Mouse (Mus musculus) right cerebral cortex, adult 2 months (tissue): ENCODE results near the gene Nanos1.

ENCODE experiments used
- DNase-seq, 2 experiments: peaks; one replicate each; pipeline ENCODE4 v3.0.0; 2021 to 2022; ENCODE audit warnings: low spot score in 2 of 2

The Nanos1 gene

GRCm38 (mm10) chr19:60788214-60788960 lies 32.6 kb downstream of the Nanos1 start:
- no peak for DNase-seq

- DNase-seq, result no peak
Observed at GRCm38 (mm10) chr19:60789452-60789851, 33.7 kb downstream of the Nanos1 start.

GRCm38 (mm10) chr19:60789919-60790506 lies 34.2 kb downstream of the Nanos1 start:
- DNase-seq, result peak; percentile 31 to 36

- DNase-seq, result peak; percentile 93
Observed at GRCm38 (mm10) chr19:60790551-60791161, 34.9 kb downstream of the Nanos1 start, which contains the start of gene Eif3a. Gene Eif3a, minus strand, starts transcription at chr19:60790658.

GRCm38 (mm10) chr19:60791164-60791563 lies 35.4 kb downstream of the Nanos1 start:
- DNase-seq, result no peak

- DNase-seq, result no peak
Observed at GRCm38 (mm10) chr19:60793170-60793707, 37.5 kb downstream of the Nanos1 start.

- DNase-seq, result no peak
Observed at GRCm38 (mm10) chr19:60795244-60795643, 39.5 kb downstream of the Nanos1 start.

- DNase-seq, result no peak
Observed at GRCm38 (mm10) chr19:60797415-60797814, 41.6 kb downstream of the Nanos1 start.

GRCm38 (mm10) chr19:60799867-60800569 lies 44.2 kb downstream of the Nanos1 start:
- no peak for DNase-seq

- no peak for DNase-seq
Observed at GRCm38 (mm10) chr19:60804903-60805302, 49.1 kb downstream of the Nanos1 start.
